Mouse (Mus musculus) bone marrow, adult 2 months (tissue): ENCODE results near the gene Hectd3.

ENCODE experiments used
- CTCF ChIP-seq: fragments of 200-500 bp; IDR thresholded peaks from 2 replicates; pipeline ENCODE4 v1.5.1; 2011; ENCODE audit warnings: low read length, control low read depth; ENCODE audit not compliant: control insufficient read depth, insufficient read depth
- POLR2A ChIP-seq: fragments of 200-500 bp; IDR thresholded peaks from 2 replicates; pipeline ENCODE4 v1.6.1; 2011; ENCODE audit warnings: low read depth, mild to moderate bottlenecking, control low read depth, low read length, borderline replicate concordance; ENCODE audit not compliant: control insufficient read depth

DNA sequence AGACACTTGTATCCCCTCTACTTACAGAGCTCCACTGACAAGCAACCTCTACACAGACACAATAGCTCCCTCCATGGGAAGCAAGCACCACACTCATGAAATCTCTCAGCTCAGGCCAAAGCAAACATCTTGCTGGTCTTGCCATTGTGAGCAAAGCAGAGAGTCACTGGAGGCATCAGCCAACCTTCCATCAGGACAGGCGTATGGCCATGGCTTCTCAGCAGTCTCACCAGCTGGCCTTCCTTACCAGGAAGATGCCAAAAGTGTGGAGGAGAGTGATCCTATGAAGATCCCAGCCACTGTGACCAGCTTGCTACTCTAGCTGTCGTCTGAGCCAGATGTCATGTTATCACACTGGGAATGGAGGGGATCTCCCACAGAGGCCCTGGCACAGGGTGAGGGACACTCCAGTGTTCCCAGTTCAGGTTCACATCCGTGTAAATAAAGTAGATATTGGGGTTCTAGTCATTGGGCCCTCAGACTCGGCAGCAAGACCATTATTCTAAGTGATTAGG is 19.8 kb downstream of the Hectd3 start:
- TF ChIP-seq CTCF (no peak), POLR2A (no peak)
